Mouse (Mus musculus) frontal cortex, postnatal 14 days (tissue): Measurements from ENCODE around the gene Cenpf.
A peak's percentile ranks its signal among the peaks of the same experiment; 100 is the strongest.
"Not testable (repeated sequence)": the region's sequence is repeated elsewhere in the genome, so short reads cannot be mapped to it uniquely, and the experiment has no call there.

Experiments
- DNase-seq, 2 experiments: peaks; one replicate each; pipeline ENCODE4 v3.0.0; 2022; ENCODE audit warnings: low spot score in 2 of 2

Gene Cenpf

GRCm38 (mm10) chr1:189694391-189694790, 6.5 kb upstream of the Cenpf start:
- DNase-seq, result no peak

- not testable (repeated sequence) for DNase-seq
Observed at GRCm38 (mm10) chr1:189692442-189692841, 4.6 kb upstream of the Cenpf start.

- no peak for DNase-seq
Observed at GRCm38 (mm10) chr1:189689050-189689833, 1.4 kb upstream of the Cenpf start.

GRCm38 (mm10) chr1:189688388-189688750, 483 bp upstream of the Cenpf start:
- DNase-seq, result no peak

GRCm38 (mm10) chr1:189686025-189686424, 1.9 kb downstream of the Cenpf start:
- DNase-seq, result no peak

- DNase-seq, result no peak
Observed at GRCm38 (mm10) chr1:189684786-189685415, 3.0 kb downstream of the Cenpf start.

GRCm38 (mm10) chr1:189679555-189679954, 8.3 kb downstream of the Cenpf start:
- no peak for DNase-seq

- no peak for DNase-seq
Observed at GRCm38 (mm10) chr1:189675953-189676352, 11.9 kb downstream of the Cenpf start.

- DNase-seq, result peak in 1 of 2 experiments; percentile 17
Observed at GRCm38 (mm10) chr1:189675421-189675820, 12.5 kb downstream of the Cenpf start.

GRCm38 (mm10) chr1:189665966-189666365, 21.9 kb downstream of the Cenpf start:
- DNase-seq, result no peak

- no peak for DNase-seq
Observed at GRCm38 (mm10) chr1:189664873-189665144, 23.1 kb downstream of the Cenpf start.

GRCm38 (mm10) chr1:189664061-189664872, 23.6 kb downstream of the Cenpf start:
- no peak for DNase-seq

GRCm38 (mm10) chr1:189663437-189663836, 24.4 kb downstream of the Cenpf start:
- DNase-seq, result no peak

- no peak for DNase-seq
Observed at GRCm38 (mm10) chr1:189661856-189662255, 26.0 kb downstream of the Cenpf start.

GRCm38 (mm10) chr1:189657406-189657805, 30.5 kb downstream of the Cenpf start:
- DNase-seq, result no peak

- DNase-seq, result no peak
Observed at GRCm38 (mm10) chr1:189653746-189654145, 34.1 kb downstream of the Cenpf start.

GRCm38 (mm10) chr1:189646597-189646996, 41.3 kb downstream of the Cenpf start:
- no peak for DNase-seq

- no peak for DNase-seq
Observed at GRCm38 (mm10) chr1:189645371-189645770, 42.5 kb downstream of the Cenpf start.

GRCm38 (mm10) chr1:189644700-189645345, 43.1 kb downstream of the Cenpf start:
- DNase-seq, result no peak

GRCm38 (mm10) chr1:189639581-189639980, 48.3 kb downstream of the Cenpf start:
- no peak for DNase-seq

GRCm38 (mm10) chr1:189633791-189634190, 54.1 kb downstream of the Cenpf start:
- DNase-seq, result no peak
